12 mouse cellular contexts compared by ENCODE assay signal in the genomic region with DNA sequence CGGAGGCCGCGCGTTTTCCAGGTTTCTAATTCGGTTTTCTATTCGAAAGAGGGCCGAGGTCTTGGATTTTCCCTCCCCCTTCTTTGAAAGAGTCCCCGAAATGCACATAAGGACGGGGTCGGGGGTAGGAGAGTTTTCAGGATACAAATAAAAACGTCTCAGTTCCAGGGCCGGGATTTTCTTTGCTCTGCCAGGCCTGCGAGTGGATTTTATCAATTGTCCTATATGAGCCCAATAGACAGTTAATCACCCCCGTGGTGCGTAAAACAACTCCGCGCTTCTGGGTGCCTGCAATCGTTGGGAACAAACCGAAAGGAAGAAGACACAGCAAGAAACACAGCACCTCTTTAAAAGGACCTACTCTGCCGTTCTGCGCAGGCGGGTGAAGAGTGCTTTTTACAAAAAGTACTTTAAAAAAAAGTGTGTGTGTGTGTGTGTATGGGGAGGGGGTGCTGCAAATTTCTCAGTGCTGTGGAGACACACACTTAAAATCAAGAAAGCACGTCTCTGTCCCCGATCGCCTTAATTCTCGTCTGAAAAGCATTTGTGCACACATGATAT. TPM values are rescaled to one million over a fixed set of nuclear protein-coding genes. Genes with fewer than 3 reads are reported as not detected.
DNase-seq lines count a peak whose midpoint lies in the region; ATAC-seq lines count a peak whose summit lies in the region.
"Had no signal": no experiment of that assay in that cellular context is flagged by ENCODE, and none has a peak within 500 bp of the region (broad histone marks: within the 10 kb centered on the region; RNA-seq: fewer than 3 reads in every experiment).

No protein-coding gene starts in this region.

- peak overlapping the region; percentile 23 for H3K4me3 ChIP-seq in kidney, embryonic 14.5 days (ENCODE audit: low read length)
- H3K4me3 ChIP-seq in embryonic facial prominence, embryonic 11.5 days (ENCODE audit: low read depth, low read length): no peak overlapping the region
- H3K4me3 ChIP-seq in limb, embryonic 13.5 days: peak overlapping the region; percentile 69

- WGBS in kidney, embryonic 14.5 days: 6% methylated on average over 26 of the region's 26 CpGs
- under 1% methylated on average over 26 of the region's 26 CpGs for WGBS in embryonic facial prominence, embryonic 11.5 days
- 5% methylated on average over 26 of the region's 26 CpGs for WGBS in limb, embryonic 13.5 days

- peaks cover 16% of the 10 kb centered on the region; the same call in 1 of the 2 replicates for H3K4me1 ChIP-seq in kidney, embryonic 14.5 days (ENCODE audit: control insufficient read depth, insufficient read depth, low read length)
- peaks cover 6% of the 10 kb centered on the region for H3K4me1 ChIP-seq in embryonic facial prominence, embryonic 11.5 days (ENCODE audit: control insufficient read depth, insufficient read depth, low read length)
- H3K4me1 ChIP-seq in limb, embryonic 13.5 days: peaks cover 56% of the 10 kb centered on the region

- intact Hi-C loops in left cerebral cortex, postnatal 14 days (cut with DNase I): no loop called here

- peak overlapping the region; percentile 31; the same call in 1 of the 2 replicates for H3K4me2 ChIP-seq in kidney, embryonic 14.5 days (replicated peaks; ENCODE audit: low read depth, low read length)
- H3K4me2 ChIP-seq in embryonic facial prominence, embryonic 11.5 days (ENCODE audit: low read depth, low read length): peak overlapping the region; percentile 7; the same call in 1 of the 2 replicates
- H3K4me2 ChIP-seq in limb, embryonic 13.5 days (replicated peaks): peak overlapping the region; percentile 82

- H3K27ac ChIP-seq in kidney, embryonic 14.5 days (ENCODE audit: low read depth, low read length): no peak overlapping the region
- H3K27ac ChIP-seq in embryonic facial prominence, embryonic 11.5 days (replicated peaks; ENCODE audit: low read depth, low read length): no peak overlapping the region
- peak overlapping the region; percentile 90 for H3K27ac ChIP-seq in limb, embryonic 13.5 days

- H3K9me3 ChIP-seq in kidney, embryonic 14.5 days (ENCODE audit: control insufficient read depth, low read length): no peaks in the 10 kb centered on the region
- H3K9me3 ChIP-seq in embryonic facial prominence, embryonic 11.5 days (replicated peaks; ENCODE audit: control insufficient read depth, low read length): no peaks in the 10 kb centered on the region
- no peaks in the 10 kb centered on the region for H3K9me3 ChIP-seq in limb, embryonic 13.5 days

- no peak overlapping the region for H3K9ac ChIP-seq in kidney, embryonic 14.5 days (ENCODE audit: low read depth, low read length)
- H3K9ac ChIP-seq in embryonic facial prominence, embryonic 11.5 days (replicated peaks; ENCODE audit: low read length): no peak overlapping the region
- peak overlapping the region; percentile 98 for H3K9ac ChIP-seq in limb, embryonic 13.5 days

- no peak for ATAC-seq in kidney, embryonic 14.5 days (ENCODE audit: low FRiP score, low TSS enrichment)
- ATAC-seq in embryonic facial prominence, embryonic 11.5 days (replicated peaks; ENCODE audit: insufficient number of reproducible peaks, low FRiP score, low TSS enrichment, low read depth): no peak
- ATAC-seq in limb, embryonic 13.5 days (ENCODE audit: low FRiP score, low read depth): no peak

- no peaks in the 10 kb centered on the region for H3K36me3 ChIP-seq in kidney, embryonic 14.5 days (ENCODE audit: control insufficient read depth, insufficient read depth, low read length)
- H3K36me3 ChIP-seq in embryonic facial prominence, embryonic 11.5 days (replicated peaks; ENCODE audit: control insufficient read depth, insufficient read depth, low read depth, low read length): no peaks in the 10 kb centered on the region
- H3K36me3 ChIP-seq in limb, embryonic 13.5 days: 0 out of 2 replicates have a peak, but pooled peaks cover 3% of the 10 kb centered on the region

- H3K27me3 ChIP-seq in kidney, embryonic 14.5 days (ENCODE audit: control insufficient read depth, insufficient read depth, low read length): peaks cover 87% of the 10 kb centered on the region
- peaks cover 85% of the 10 kb centered on the region for H3K27me3 ChIP-seq in embryonic facial prominence, embryonic 11.5 days (ENCODE audit: control insufficient read depth, insufficient read depth, low read length)
- peaks cover 90% of the 10 kb centered on the region for H3K27me3 ChIP-seq in limb, embryonic 13.5 days

- no peak for DNase-seq in kidney, adult 8-10 months
- peak; percentile 38 for DNase-seq in R1 (ENCODE audit: low read depth, low spot score)
- no peak for DNase-seq in embryonic facial prominence, embryonic 11.5 days (ENCODE audit: low spot score)
- no peak for DNase-seq in cerebellum, postnatal 4 days (ENCODE audit: low spot score in 2 of 2)
- DNase-seq in left cerebral cortex, postnatal 14 days (ENCODE audit: low spot score in 2 of 2): no peak
- DNase-seq in gastrocnemius, postnatal 25 days: no peak
- DNase-seq: kidney, adult 18-20 months had no signal

RNA-seq across cellular contexts. Expression of a gene that starts 3.6 kb away (rescaled TPM):
- 1.9 and 2.2 TPM in 2 replicates for polyA plus RNA-seq in kidney, embryonic 14.5 days (2014; fragmentation: Nextera tagmentation; extraction: Ambion mirVana)
- polyA plus RNA-seq in embryonic facial prominence, embryonic 11.5 days (2014; fragmentation: Nextera tagmentation; extraction: Ambion mirVana): 1.2 TPM in 2 replicates
- 7.3 and 7.7 TPM in 2 replicates for polyA plus RNA-seq in limb, embryonic 13.5 days (2015; fragmentation: Nextera tagmentation; extraction: Ambion mirVana)
- under 1 TPM; 0.42 to 0.59 TPM for total RNA-seq in left cerebral cortex, postnatal 14 days (2021)
- total RNA-seq in gastrocnemius, postnatal 25 days (2021): under 1 TPM; 0.05 to 0.24 TPM
- total RNA-seq: CH12.LX; liver, adult 2 months; neutrophil, adult 5-6 weeks had no signal
- polyA plus RNA-seq: liver, adult 2 months had no signal

Comparison
In these comparisons a context has a peak if more than half of its experiments do, and no peak if none do; other contexts are left out.
1. H3K4me2 ChIP-seq: peak in every context shown above with its lines; median percentile 82 in limb, embryonic 13.5 days; 31 in kidney, embryonic 14.5 days; 7 in embryonic facial prominence, embryonic 11.5 days.